Mouse (Mus musculus) CH12.LX (cell line): ENCODE data around the gene Cuta. TPM values are rescaled to one million over a fixed set of nuclear protein-coding genes. Genes with fewer than 3 reads are reported as not detected.

Experiments used
- DNase-seq: peaks from one replicate; pipeline ENCODE4 v3.0.0-alpha.2; 2013; ENCODE audit errors: extremely low read depth
- H3K27ac ChIP-seq: 2 replicates; pipeline ENCODE4 v1.5.1; 2012; ENCODE audit warnings: low read depth, mild to moderate bottlenecking, control low read depth, moderate library complexity; ENCODE audit not compliant: insufficient read depth
- H3K27me3 ChIP-seq: replicated peaks from 2 replicates; pipeline ENCODE3; 2012; ENCODE audit warnings: inconsistent platforms
- H3K36me3 ChIP-seq, 2 experiments: replicated peaks in 1 of 2; 2 replicates each; pipeline versions ENCODE3 to v1.6.1; 2012; ENCODE audit warnings: inconsistent platforms in 1 of 2, low read length in 1 of 2, mild to moderate bottlenecking in 1 of 2, mixed read lengths in 1 of 2, moderate library complexity in 1 of 2; ENCODE audit not compliant: control insufficient read depth in 1 of 2, insufficient read depth in 1 of 2
- H3K4me1 ChIP-seq, 2 experiments: 2 replicates each; pipeline ENCODE4 v1.6.1; 2012; ENCODE audit warnings: inconsistent platforms in 1 of 2, moderate library complexity in 1 of 2; ENCODE audit not compliant: insufficient read depth in 2 of 2, control insufficient read depth in 1 of 2
- H3K4me2 ChIP-seq: 2 replicates; pipeline ENCODE4 v1.6.1; 2012; ENCODE audit warnings: low read depth, mild to moderate bottlenecking, control low read depth; ENCODE audit not compliant: poor library complexity, insufficient read depth, severe bottlenecking
- H3K4me3 ChIP-seq, 3 experiments: fragments of 150-350 bp in 1 of 3; sonication (generic) in 1 of 3; replicated peaks in 1 of 3; 2 replicates each; pipeline versions ENCODE3 to v1.5.1; 2011 to 2012; ENCODE audit warnings: low read depth in 2 of 3, low read length in 2 of 3, mild to moderate bottlenecking in 2 of 3, moderate library complexity in 2 of 3, control low read depth in 1 of 3, improper control_type of control experiment in 1 of 3, inconsistent platforms in 1 of 3, mixed read lengths in 1 of 3; ENCODE audit not compliant: poor library complexity in 1 of 3
- H3K79me2 ChIP-seq: replicated peaks from 2 replicates; pipeline ENCODE4 v1.6.1; 2012; ENCODE audit warnings: mild to moderate bottlenecking, moderate library complexity; ENCODE audit not compliant: control insufficient read depth, poor library complexity, insufficient read depth, severe bottlenecking; ENCODE audit errors: extremely low read depth
- H3K9ac ChIP-seq: 2 replicates; pipeline ENCODE4 v1.6.1; 2012; ENCODE audit warnings: low read depth, mild to moderate bottlenecking, control low read depth, moderate library complexity; ENCODE audit not compliant: insufficient read depth
- H3K9me3 ChIP-seq: replicated peaks from 2 replicates; pipeline ENCODE3; 2012; ENCODE audit warnings: low read length, inconsistent platforms, mixed read lengths
- CHD2 ChIP-seq: IDR thresholded peaks from 2 replicates; pipeline ENCODE4 v1.6.1; 2011; ENCODE audit warnings: low read length, improper control_type of control experiment
- CTCF ChIP-seq, 2 experiments: IDR thresholded peaks in 1 of 2; conservative IDR thresholded peaks in 1 of 2; 2 replicates each; pipeline ENCODE4 v1.5.1; 2011 to 2012; ENCODE audit warnings: low read depth in 2 of 2, low read length in 2 of 2, improper control_type of control experiment in 1 of 2, inconsistent platforms in 1 of 2, mild to moderate bottlenecking in 1 of 2, moderate library complexity in 1 of 2
- ELF1 ChIP-seq: IDR thresholded peaks from 2 replicates; pipeline ENCODE4 v1.6.1; 2014; ENCODE audit warnings: low read depth, mild to moderate bottlenecking, inconsistent platforms, low read length, improper control_type of control experiment
- EP300 ChIP-seq: IDR thresholded peaks from 2 replicates; pipeline ENCODE4 v1.6.1; 2011; ENCODE audit warnings: low read length, improper control_type of control experiment
- ETS1 ChIP-seq: conservative IDR thresholded peaks from 2 replicates; pipeline ENCODE4 v1.6.1; 2012; ENCODE audit warnings: low read depth, mild to moderate bottlenecking, inconsistent platforms, low read length, improper control_type of control experiment, moderate library complexity
- IRF4 ChIP-seq: IDR thresholded peaks from 2 replicates; pipeline ENCODE4 v1.6.1; 2014; ENCODE audit warnings: low read depth, mild to moderate bottlenecking, inconsistent platforms, low read length, improper control_type of control experiment
- JUND ChIP-seq: conservative IDR thresholded peaks from 2 replicates; pipeline ENCODE4 v1.6.1; 2011; ENCODE audit warnings: low read depth, low read length, improper control_type of control experiment
- KAT2A ChIP-seq: IDR thresholded peaks from 2 replicates; pipeline ENCODE4 v1.6.1; 2012; ENCODE audit warnings: low read length, improper control_type of control experiment, inconsistent platforms; ENCODE audit not compliant: insufficient replicate concordance
- MAFK ChIP-seq: IDR thresholded peaks from 2 replicates; pipeline ENCODE4 v1.6.1; 2011; ENCODE audit warnings: low read length, improper control_type of control experiment; ENCODE audit not compliant: insufficient replicate concordance
- MAX ChIP-seq: IDR thresholded peaks from 2 replicates; pipeline ENCODE4 v1.6.1; 2011; ENCODE audit warnings: low read length, improper control_type of control experiment
- MAZ ChIP-seq: IDR thresholded peaks from 2 replicates; pipeline ENCODE4 v1.6.1; 2012; ENCODE audit warnings: low read depth, mild to moderate bottlenecking, inconsistent platforms, low read length, improper control_type of control experiment, moderate library complexity
- MXI1 ChIP-seq: IDR thresholded peaks from 2 replicates; pipeline ENCODE4 v1.6.1; 2011; ENCODE audit warnings: mild to moderate bottlenecking, low read depth, low read length, improper control_type of control experiment
- MYC ChIP-seq: IDR thresholded peaks from 2 replicates; pipeline ENCODE4 v1.6.1; 2011; ENCODE audit warnings: low read depth, mild to moderate bottlenecking, improper control_type of control experiment, low read length
- NELFE ChIP-seq: IDR thresholded peaks from 2 replicates; pipeline ENCODE4 v1.6.1; 2011; ENCODE audit warnings: low read depth, low read length, improper control_type of control experiment
- NRF1 ChIP-seq: IDR thresholded peaks from 2 replicates; pipeline ENCODE4 v1.6.1; 2014; ENCODE audit warnings: low read depth, mild to moderate bottlenecking, inconsistent platforms, low read length, improper control_type of control experiment, moderate library complexity
- PAX5 ChIP-seq: IDR thresholded peaks from 2 replicates; pipeline ENCODE4 v1.6.1; 2012; ENCODE audit warnings: low read length, inconsistent platforms, mixed read lengths
- RAD21 ChIP-seq: IDR thresholded peaks from 2 replicates; pipeline ENCODE4 v1.6.1; 2011; ENCODE audit warnings: low read depth, mild to moderate bottlenecking, low read length, improper control_type of control experiment, moderate library complexity
- RCOR1 ChIP-seq: conservative IDR thresholded peaks from 2 replicates; pipeline ENCODE4 v1.6.1; 2012; ENCODE audit warnings: low read depth, mild to moderate bottlenecking, inconsistent platforms, low read length, improper control_type of control experiment
- SIN3A ChIP-seq: IDR thresholded peaks from 2 replicates; pipeline ENCODE4 v1.6.1; 2012; ENCODE audit warnings: low read length, improper control_type of control experiment, inconsistent platforms
- SMC3 ChIP-seq: IDR thresholded peaks from 2 replicates; pipeline ENCODE4 v1.6.1; 2011; ENCODE audit warnings: low read depth, low read length, improper control_type of control experiment
- TBP ChIP-seq: conservative IDR thresholded peaks from 2 replicates; pipeline ENCODE4 v1.6.1; 2011; ENCODE audit warnings: low read depth, low read length, improper control_type of control experiment
- UBTF ChIP-seq: IDR thresholded peaks from 2 replicates; pipeline ENCODE4 v1.6.1; 2012; ENCODE audit warnings: low read depth, mild to moderate bottlenecking, inconsistent platforms, low read length, improper control_type of control experiment, moderate library complexity
- ZMIZ1 ChIP-seq: IDR thresholded peaks from 2 replicates; pipeline ENCODE4 v1.6.1; 2012; ENCODE audit warnings: low read depth, mild to moderate bottlenecking, inconsistent platforms, low read length, improper control_type of control experiment
- dilution Hi-C: fragments of 300-500 bp; cut with MboI; formaldehyde crosslinking; loops from 2 replicates; pipeline ENCODE4 v1.14.3; 2020; ENCODE audit warnings: low sequenced_read_pairs; ENCODE audit not compliant: extremely low pct_unique_long_range_greater_than_20kb, extremely low pct_ligation_motif_present
- in situ Hi-C: fragments of 300-500 bp; cut with MboI; formaldehyde crosslinking; loops from 3 replicates; pipeline ENCODE4 v1.14.3; 2019; ENCODE audit warnings: low sequenced_read_pairs, low pct_ligation_motif_present, low pct_unique_long_range_greater_than_20kb, mixed read lengths
- polyA plus RNA-seq: library from polyadenylated mRNA; unstranded; fragments of >175 nt; gene quantifications from 2 replicates; pipeline ENCODE4 v1.2.1, GENCODE M21; 2012; ENCODE audit warnings: low read depth; ENCODE audit not compliant: insufficient read length
- total RNA-seq, 2 experiments: library from RNA; depleted of rRNA; stranded (reverse); fragments of 300-350 nt in 1 of 2; fragments of >200 nt in 1 of 2; gene quantifications; 2 replicates each; pipeline ENCODE4 v1.2.3; 2012 to 2014

The Cuta gene
- total and polyA plus RNA-seq, 3 experiments = 30.5 to 121 (median 34.6) TPM

DNA sequence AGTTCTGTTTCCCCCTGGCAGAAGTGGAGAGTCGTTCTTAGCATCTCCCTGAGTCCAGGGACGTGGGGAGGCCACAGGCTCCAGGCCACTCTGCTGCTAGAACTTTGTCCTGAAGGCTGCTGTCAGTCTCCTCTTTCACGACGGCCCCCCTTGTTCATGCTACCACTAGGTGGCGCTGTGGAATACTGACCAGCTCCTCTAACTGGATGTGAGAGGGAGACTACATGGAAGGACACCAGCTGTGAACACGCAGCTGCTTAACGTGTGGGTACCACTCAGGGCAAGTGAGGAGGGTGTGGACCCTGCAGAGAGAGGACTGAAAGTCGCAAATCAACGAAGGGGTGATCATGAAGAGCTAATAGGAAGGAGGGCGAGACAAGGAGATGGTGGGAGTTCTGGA, 43.8 kb downstream of the Cuta start:
- H3K4me3 ChIP-seq = no peak overlapping the region
- no peaks in the 10 kb centered on the region for H3K36me3 ChIP-seq
- H3K9me3 ChIP-seq = peaks cover 13% of the 10 kb centered on the region
- peak; percentile 68 for DNase-seq
- no peaks in the 10 kb centered on the region for H3K27me3 ChIP-seq
- H3K9ac ChIP-seq = no peak overlapping the region
- H3K27ac ChIP-seq = no peak overlapping the region
- in situ Hi-C loops = no loop called here
- H3K4me2 ChIP-seq = no peak overlapping the region
- dilution Hi-C loops = no loop called here
- peaks cover 2% of the 10 kb centered on the region in 2 experiments; a peak in 1 of 4 replicates for H3K4me1 ChIP-seq
- no peaks in the 10 kb centered on the region for H3K79me2 ChIP-seq
- TF ChIP-seq CHD2 (no peak), ETS1 (no peak), JUND (no peak), MAFK (no peak), MAX (no peak), MXI1 (no peak), ELF1 (no peak), TBP (no peak), NRF1 (no peak), PAX5 (no peak), EP300 (no peak), NELFE (no peak), RAD21 (peak; percentile 47), MAZ (0 out of 2 replicates have a peak, but pooled peaks have one; percentile 43), IRF4 (no peak), RCOR1 (no peak), SIN3A (no peak), CTCF (conservative IDR thresholded peaks at IDR 0.05 in 1 of 2, IDR thresholded peaks at IDR 0.05 in 1 of 2; ENCODE audit: low read depth in 2 of 2, low read length in 2 of 2) (peak; percentile 54 to 76), MYC (no peak), SMC3 (peak; percentile 62)

DNA sequence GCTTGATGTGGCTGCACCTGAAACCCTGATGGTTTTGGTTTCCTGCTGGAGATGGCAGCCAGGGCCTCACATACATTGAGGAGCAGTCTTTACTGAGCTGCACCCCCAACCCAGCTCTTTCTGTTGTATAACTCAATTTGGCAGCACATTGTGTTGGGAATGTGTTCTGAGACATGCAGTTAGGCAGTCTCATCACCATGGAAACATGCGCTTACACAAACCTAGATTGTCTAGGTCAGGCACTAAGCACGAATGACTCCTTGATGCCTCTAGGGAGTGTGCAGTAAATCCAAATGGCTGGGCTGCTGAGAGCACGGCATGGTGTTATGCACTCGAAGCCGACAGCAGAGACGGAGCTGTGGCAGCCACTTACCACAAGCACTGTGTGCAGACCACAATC, 45.0 kb downstream of the Cuta start:
- Histone ChIP-seq H3K27ac (no peak overlapping the region), H3K9me3 (peaks cover 10% of the 10 kb centered on the region), H3K79me2 (no peaks in the 10 kb centered on the region), H3K4me2 (no peak overlapping the region), H3K36me3 (no peaks in the 10 kb centered on the region), H3K4me3 (no peak overlapping the region), H3K27me3 (no peaks in the 10 kb centered on the region), H3K9ac (no peak overlapping the region), H3K4me1 (peaks cover 2 to 7% of the 10 kb centered on the region in 2 experiments; a peak in 2 of 4 replicates)
- in situ Hi-C loops (no loop called here), dilution Hi-C loops (no loop called here)
- no peak for TF ChIP-seq MYC
- TF ChIP-seq EP300 = no peak
- TF ChIP-seq MAFK = no peak
- no peak for TF ChIP-seq ELF1
- TF ChIP-seq PAX5 = no peak
- TF ChIP-seq JUND = no peak
- TF ChIP-seq KAT2A = no peak
- TF ChIP-seq UBTF = no peak
- TF ChIP-seq ETS1 = no peak
- no peak for TF ChIP-seq ZMIZ1
- no peak for DNase-seq
